ENCODE assay signal across 10 mouse cellular contexts in genomic region chr3:8161997-8162756, GRCm38 (mm10).
A peak's percentile ranks its signal among the peaks of the same experiment; 100 is the strongest.
DNase-seq lines count a peak whose midpoint lies in the region; ATAC-seq lines count a peak whose summit lies in the region.
"Had no signal": no experiment of that assay in that cellular context is flagged by ENCODE, and none has a peak within 500 bp of the region (broad histone marks: within the 10 kb centered on the region; RNA-seq: fewer than 3 reads in every experiment).

No protein-coding gene starts in this region.

- WGBS in kidney, embryonic 14.5 days = 82% methylated on average over 4 of the region's 4 CpGs
- WGBS in embryonic facial prominence, embryonic 14.5 days = 83% methylated on average over 4 of the region's 4 CpGs
- WGBS in hindbrain, embryonic 13.5 days = 91% methylated on average over 4 of the region's 4 CpGs

- no peaks in the 10 kb centered on the region for H3K36me3 ChIP-seq in kidney, embryonic 14.5 days (ENCODE audit: control insufficient read depth, insufficient read depth, low read length)
- H3K36me3 ChIP-seq in embryonic facial prominence, embryonic 14.5 days (ENCODE audit: control insufficient read depth, insufficient read depth, low read length) = no peaks in the 10 kb centered on the region
- no peaks in the 10 kb centered on the region for H3K36me3 ChIP-seq in hindbrain, embryonic 13.5 days

- H3K27me3 ChIP-seq in kidney, embryonic 14.5 days (ENCODE audit: control insufficient read depth, insufficient read depth, low read length) = no peaks in the 10 kb centered on the region
- no peaks in the 10 kb centered on the region for H3K27me3 ChIP-seq in embryonic facial prominence, embryonic 14.5 days (replicated peaks; ENCODE audit: control insufficient read depth, insufficient read depth, low read length)
- no peaks in the 10 kb centered on the region for H3K27me3 ChIP-seq in hindbrain, embryonic 13.5 days

- H3K4me3 ChIP-seq in kidney, embryonic 14.5 days (ENCODE audit: low read length) = no peak overlapping the region
- no peak overlapping the region for H3K4me3 ChIP-seq in embryonic facial prominence, embryonic 14.5 days (ENCODE audit: low read depth, low read length)
- H3K4me3 ChIP-seq in hindbrain, embryonic 13.5 days = no peak overlapping the region

- H3K4me2 ChIP-seq in kidney, embryonic 14.5 days (replicated peaks; ENCODE audit: low read depth, low read length) = no peak overlapping the region
- no peak overlapping the region for H3K4me2 ChIP-seq in embryonic facial prominence, embryonic 14.5 days (ENCODE audit: low read depth, low read length)
- H3K4me2 ChIP-seq in hindbrain, embryonic 13.5 days = no peak overlapping the region

- no peak overlapping the region for H3K9ac ChIP-seq in kidney, embryonic 14.5 days (ENCODE audit: low read depth, low read length)
- no peak overlapping the region for H3K9ac ChIP-seq in embryonic facial prominence, embryonic 14.5 days (ENCODE audit: low read depth, low read length)
- H3K9ac ChIP-seq in hindbrain, embryonic 13.5 days = no peak overlapping the region

- ATAC-seq in kidney, embryonic 14.5 days (ENCODE audit: low FRiP score, low TSS enrichment) = no peak
- ATAC-seq in embryonic facial prominence, embryonic 14.5 days (ENCODE audit: low read depth) = peak; percentile 71
- ATAC-seq in hindbrain, embryonic 13.5 days (ENCODE audit: low FRiP score) = peak; percentile 68; the same call in 1 of the 2 replicates
- no peak for ATAC-seq in megakaryocyte, adult 5-6 weeks (ENCODE audit: poor library complexity, severe bottlenecking)

- H3K27ac ChIP-seq in kidney, embryonic 14.5 days (ENCODE audit: low read depth, low read length) = no peak overlapping the region
- no peak overlapping the region for H3K27ac ChIP-seq in embryonic facial prominence, embryonic 14.5 days (replicated peaks; ENCODE audit: low read depth, low read length)
- H3K27ac ChIP-seq in hindbrain, embryonic 13.5 days = no peak overlapping the region

- H3K9me3 ChIP-seq in kidney, embryonic 14.5 days (ENCODE audit: control insufficient read depth, low read length) = no peaks in the 10 kb centered on the region
- no peaks in the 10 kb centered on the region for H3K9me3 ChIP-seq in embryonic facial prominence, embryonic 14.5 days (ENCODE audit: control insufficient read depth, low read length)
- no peaks in the 10 kb centered on the region for H3K9me3 ChIP-seq in hindbrain, embryonic 13.5 days

- no peaks in the 10 kb centered on the region for H3K4me1 ChIP-seq in kidney, embryonic 14.5 days (ENCODE audit: control insufficient read depth, insufficient read depth, low read length)
- H3K4me1 ChIP-seq in embryonic facial prominence, embryonic 14.5 days (ENCODE audit: control insufficient read depth, insufficient read depth, low read length) = no peaks in the 10 kb centered on the region
- no peaks in the 10 kb centered on the region for H3K4me1 ChIP-seq in hindbrain, embryonic 13.5 days (replicated peaks)

- DNase-seq in kidney, postnatal 14 days = peak; percentile 3
- DNase-seq in embryonic facial prominence, embryonic 14.5 days (ENCODE audit: low spot score) = peak; percentile 65
- DNase-seq in right cerebral cortex, postnatal 10 days (ENCODE audit: low spot score in 2 of 2) = peak; percentile 28 to 61
- DNase-seq in thymus, postnatal 4 days = no peak
- DNase-seq: cerebellum, adult 11-12 months; lung, adult 18-20 months; thymus, postnatal 14 days had no signal

Comparison
In these comparisons a context has a peak if more than half of its experiments do, and no peak if none do; other contexts are left out.
1. ATAC-seq: peak in embryonic facial prominence, embryonic 14.5 days (single experiment) and hindbrain, embryonic 13.5 days (single experiment); none in kidney, embryonic 14.5 days (single experiment) and megakaryocyte, adult 5-6 weeks (single experiment).